Mouse (Mus musculus): ENCODE measurements around the gene Zfp871.

DNA sequence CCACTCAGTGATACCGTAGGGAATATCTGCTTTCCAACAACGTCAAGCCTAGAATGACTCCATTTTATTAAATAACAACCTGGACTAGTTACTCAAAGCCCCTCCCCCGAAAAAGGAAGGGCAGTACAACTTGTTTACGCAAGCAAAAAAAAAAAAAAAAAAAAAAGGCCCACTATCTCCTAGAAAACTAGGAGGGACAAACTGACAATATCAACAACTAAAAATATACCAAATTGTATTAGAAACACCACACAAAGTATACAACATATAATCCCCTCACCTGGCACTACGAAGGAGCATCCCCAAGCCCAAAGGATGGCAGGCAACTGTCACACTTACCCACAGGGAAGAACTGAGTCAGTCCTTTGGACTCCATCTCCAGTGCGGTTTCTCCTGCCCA lies 1.1 kb downstream of the Zfp871 start:
- TF ChIP-seq POLR2A (IDR thresholded peaks at IDR 0.05; ENCODE audit: extremely low read depth, insufficient read depth, low read length): no peak
- TF ChIP-seq CTCF (IDR thresholded peaks at IDR 0.05; ENCODE audit: extremely low read depth, insufficient read depth, low read length): no peak

Data from cortical plate, adult 2 months (tissue).